Mouse (Mus musculus) cortical plate, adult 2 months (tissue): ENCODE data around the gene Il17ra. TPM values are rescaled to one million over a fixed set of nuclear protein-coding genes. Genes with fewer than 3 reads are reported as not detected.
A peak's percentile ranks its signal among the peaks of the same experiment; 100 is the strongest.

Source experiments
- H3K27ac ChIP-seq: fragments of 200-500 bp; 2 replicates; pipeline ENCODE4 v1.5.1; 2012; ENCODE audit warnings: low read length, control low read depth, inconsistent platforms; ENCODE audit not compliant: insufficient read depth
- H3K4me1 ChIP-seq: fragments of 200-500 bp; 2 replicates; pipeline ENCODE4 v1.6.1; 2011; ENCODE audit warnings: low read length; ENCODE audit not compliant: control insufficient read depth, insufficient read depth
- H3K4me3 ChIP-seq: fragments of 200-500 bp; 2 replicates; pipeline ENCODE4 v1.5.1; 2011; ENCODE audit warnings: mild to moderate bottlenecking, low read length, control low read depth; ENCODE audit not compliant: insufficient read depth
- CTCF ChIP-seq: fragments of 200-500 bp; IDR thresholded peaks from 2 replicates; pipeline ENCODE4 v1.5.1; 2011; ENCODE audit warnings: mild to moderate bottlenecking, control low read depth, low read length; ENCODE audit not compliant: insufficient read depth; ENCODE audit errors: extremely low read depth
- POLR2A ChIP-seq: fragments of 200-500 bp; IDR thresholded peaks from 2 replicates; pipeline ENCODE4 v1.6.1; 2011; ENCODE audit warnings: mild to moderate bottlenecking, low read length, control low read depth; ENCODE audit not compliant: insufficient read depth; ENCODE audit errors: extremely low read depth
- polyA plus RNA-seq: library from polyadenylated mRNA; depleted of rRNA; stranded (reverse); fragments of >200 nt; gene quantifications from 2 replicates; pipeline ENCODE4 v1.2.3, GENCODE M21; 2012; rRNA removed

The Il17ra gene
- 16.6 and 17.9 TPM in 2 replicates for polyA plus RNA-seq

DNA sequence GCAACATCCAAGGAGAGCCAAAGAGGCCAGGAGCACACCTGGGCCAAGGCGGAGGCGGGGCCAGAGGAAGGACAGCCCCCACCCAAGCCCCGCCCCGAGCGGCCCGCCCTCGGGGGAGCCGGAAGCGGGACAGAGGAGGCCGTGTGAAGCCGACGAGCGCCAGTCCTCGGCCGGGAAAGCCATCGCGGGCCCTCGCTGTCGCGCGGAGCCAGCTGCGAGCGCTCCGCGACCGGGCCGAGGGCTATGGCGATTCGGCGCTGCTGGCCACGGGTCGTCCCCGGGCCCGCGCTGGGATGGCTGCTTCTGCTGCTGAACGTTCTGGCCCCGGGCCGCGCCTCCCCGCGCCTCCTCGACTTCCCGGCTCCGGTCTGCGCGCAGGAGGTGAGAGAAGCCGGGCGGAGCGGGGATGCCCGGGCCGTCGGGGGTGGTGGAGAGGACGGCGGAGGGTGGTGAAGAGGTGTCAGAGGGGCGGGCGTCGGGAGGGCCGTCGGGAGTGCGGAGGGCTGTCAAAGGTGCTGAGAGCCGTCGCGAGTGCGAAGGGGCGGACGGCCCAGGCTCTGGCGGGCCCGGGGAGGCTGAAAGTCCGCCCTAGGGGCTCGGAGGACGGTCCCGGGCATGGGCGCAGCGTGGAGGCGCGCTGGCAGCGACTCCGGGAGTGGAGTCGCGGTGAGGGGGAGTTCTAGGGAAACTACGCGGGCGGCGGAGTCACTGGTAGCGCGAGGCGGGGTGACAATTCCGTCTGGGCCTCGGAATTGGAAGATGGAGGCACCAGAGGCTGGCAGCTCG lies at the start of gene Il17ra:
TSS of gene Il17ra (plus strand) at position 162 of the 786 bp plus-strand sequence.
- Histone ChIP-seq H3K4me3 (peak within 1 kb of the TSS; percentile 43), H3K4me1 (no peaks in the 10 kb centered on the region), H3K27ac (0 out of 2 replicates have a peak within 1 kb of the TSS, but pooled peaks have one; percentile 68)
- TF ChIP-seq CTCF (no peak), POLR2A (peak; percentile 48; the same call in 1 of the 2 replicates)

DNA sequence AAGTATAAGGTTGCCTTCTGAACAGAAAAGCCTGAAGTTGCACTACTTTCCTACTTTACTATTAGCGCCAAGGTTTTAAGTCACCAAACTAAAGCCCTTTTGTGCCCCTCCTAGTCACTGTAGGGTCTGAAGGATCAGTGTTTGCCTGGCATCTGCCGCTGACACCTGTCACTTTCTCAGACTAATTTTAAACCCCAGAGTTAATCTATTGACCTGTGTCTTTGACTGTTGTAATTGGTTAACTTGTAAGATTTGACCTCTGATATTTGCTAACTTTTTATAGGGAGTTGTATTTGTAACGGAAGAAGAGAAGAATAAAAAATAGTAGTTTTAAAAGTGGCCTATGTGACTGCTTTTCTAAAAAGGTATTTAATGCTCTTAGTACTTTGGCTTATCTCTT lies 24.9 kb upstream of the Il17ra start:
- H3K4me1 ChIP-seq = no peaks in the 10 kb centered on the region
- TF ChIP-seq CTCF (no peak), POLR2A (no peak)
- no peak overlapping the region for H3K4me3 ChIP-seq
- no peak overlapping the region for H3K27ac ChIP-seq

DNA sequence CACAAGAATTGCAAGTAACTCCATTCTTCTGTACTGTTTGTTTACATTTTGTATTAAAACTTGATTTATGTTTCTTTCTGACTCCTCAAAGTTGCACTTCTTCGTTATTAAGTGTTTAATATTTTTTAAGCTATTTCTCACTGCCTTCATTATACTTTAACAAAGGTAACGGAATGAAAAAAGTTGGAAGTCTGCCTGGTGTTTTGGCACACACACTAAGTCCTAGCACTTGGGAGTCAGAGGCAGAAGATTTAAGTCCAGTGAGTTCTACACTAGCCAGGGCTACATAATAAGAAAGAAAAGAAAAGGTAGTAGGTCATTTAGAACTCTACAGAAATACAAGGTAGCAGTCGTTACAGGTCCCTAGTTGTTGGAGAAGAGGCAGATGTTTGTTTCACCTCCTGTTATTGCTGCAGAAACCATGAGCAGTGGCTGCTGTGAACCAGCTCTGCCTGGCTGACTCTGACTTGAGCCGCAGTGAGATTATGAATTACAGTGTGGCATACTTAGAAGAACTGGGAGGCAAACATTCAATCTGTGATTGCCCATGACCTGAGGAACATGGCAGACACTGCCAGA lies 20.8 kb upstream of the Il17ra start:
- H3K4me1 ChIP-seq = no peaks in the 10 kb centered on the region

DNA sequence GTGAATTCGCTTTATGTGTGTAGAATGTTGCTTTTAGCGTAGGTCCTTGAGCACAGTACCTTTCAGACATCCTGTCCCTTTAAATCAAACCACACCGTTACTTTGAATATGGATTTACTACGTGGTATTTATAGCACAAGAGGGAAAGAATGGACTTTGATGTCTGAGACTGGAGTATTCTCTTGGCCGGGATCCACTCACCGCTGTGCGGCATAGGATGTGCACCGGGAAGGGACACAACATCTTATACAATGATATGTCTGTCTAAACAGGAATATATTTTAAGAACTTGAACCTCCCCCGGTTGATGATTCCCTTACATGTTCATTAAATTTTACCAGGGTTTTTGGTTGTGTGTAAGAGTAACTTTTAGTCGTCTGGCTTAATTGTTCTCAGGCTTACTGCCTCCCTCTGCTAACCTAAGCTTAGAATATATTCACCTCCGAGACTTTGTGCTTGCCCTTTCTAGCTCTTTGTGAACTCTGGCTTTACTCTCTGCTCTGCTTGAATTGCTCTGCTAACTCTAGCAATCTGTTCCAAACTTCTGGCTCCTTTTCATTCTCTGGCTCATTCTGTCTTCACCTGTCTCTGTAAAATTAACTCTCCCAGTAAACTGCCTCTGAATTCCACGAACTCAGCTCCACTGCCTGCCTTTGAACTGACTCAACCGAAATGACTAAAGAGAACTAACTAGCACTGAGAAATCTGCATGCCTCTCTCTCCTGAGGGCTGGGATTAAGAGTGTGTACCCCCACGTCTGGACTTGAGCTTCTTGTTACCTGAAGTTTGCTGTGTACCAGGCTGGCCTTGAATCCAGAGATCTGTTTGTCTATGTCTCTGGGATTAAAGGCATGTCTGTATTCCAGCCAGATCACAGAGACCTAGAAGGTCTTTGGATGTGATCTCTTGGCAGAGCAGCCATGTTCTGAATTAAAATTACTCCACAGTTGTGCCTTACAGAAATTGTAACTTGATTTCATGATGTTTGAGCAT lies 19.4 kb upstream of the Il17ra start:
- Histone ChIP-seq H3K27ac (no peak overlapping the region), H3K4me1 (no peaks in the 10 kb centered on the region), H3K4me3 (no peak overlapping the region)
- TF ChIP-seq CTCF = no peak
- TF ChIP-seq POLR2A = no peak

More for the DNA sequence above, 20.8 kb upstream of the Il17ra start:
- TF ChIP-seq POLR2A (no peak), CTCF (no peak)
- H3K4me3 ChIP-seq = no peak overlapping the region
- no peak overlapping the region for H3K27ac ChIP-seq

DNA sequence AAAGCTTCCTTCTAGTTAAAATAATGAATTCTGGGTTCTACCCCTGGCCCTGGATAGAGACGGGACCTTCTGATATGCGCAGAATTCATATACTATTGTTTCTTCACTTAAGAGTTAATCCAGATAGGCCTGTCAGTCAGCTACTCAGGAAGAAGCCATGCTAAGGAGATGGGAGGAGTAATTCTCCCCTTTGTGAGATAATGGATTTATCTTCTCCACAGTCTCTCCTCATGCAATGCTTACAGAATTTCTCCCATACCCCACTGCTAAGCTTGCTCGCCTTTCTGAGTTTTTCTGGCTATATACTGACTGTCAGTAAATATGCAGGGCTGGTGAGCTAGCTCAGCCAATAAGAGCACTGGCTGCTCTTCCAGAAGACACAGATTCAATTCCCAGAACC lies 12.8 kb upstream of the Il17ra start:
- TF ChIP-seq CTCF (no peak), POLR2A (no peak)
- Histone ChIP-seq H3K27ac (no peak overlapping the region), H3K4me1 (no peaks in the 10 kb centered on the region), H3K4me3 (no peak overlapping the region)

DNA sequence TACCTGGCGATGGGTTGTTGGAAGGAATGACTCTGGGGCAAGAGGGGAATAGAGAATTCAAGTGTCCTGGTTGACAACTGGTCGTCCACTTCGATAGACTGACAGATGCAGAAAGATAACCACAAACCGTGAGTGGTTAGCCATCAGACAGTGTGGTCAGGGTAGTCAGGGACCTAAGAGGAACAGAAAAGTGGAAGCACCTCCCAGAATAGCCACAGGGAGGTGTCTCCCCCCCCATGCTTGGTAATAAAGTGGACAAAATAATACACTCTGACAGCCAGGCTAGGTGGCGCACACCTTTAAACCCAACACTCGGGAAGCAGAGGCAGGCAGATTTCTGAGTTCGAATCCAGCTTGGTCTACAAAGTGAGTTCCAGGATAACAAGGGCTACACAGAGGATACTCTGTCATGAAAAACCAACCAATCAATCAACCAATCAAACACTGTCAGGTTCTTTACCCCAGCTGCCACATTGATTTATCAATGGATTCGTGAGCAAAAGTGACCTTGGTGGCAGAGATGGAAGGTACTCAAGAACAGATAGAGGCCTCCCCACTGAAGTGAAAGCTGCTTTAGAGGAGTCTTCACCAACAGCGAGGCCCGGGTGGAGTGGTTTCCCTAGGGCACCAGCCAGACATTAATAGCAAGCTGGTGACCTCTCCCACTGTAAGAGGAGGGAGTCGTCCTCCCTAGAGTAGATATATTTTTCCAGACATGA lies 10.5 kb upstream of the Il17ra start:
- Histone ChIP-seq H3K27ac (no peak overlapping the region), H3K4me3 (no peak overlapping the region), H3K4me1 (no peaks in the 10 kb centered on the region)
- TF ChIP-seq CTCF (no peak), POLR2A (no peak)

DNA sequence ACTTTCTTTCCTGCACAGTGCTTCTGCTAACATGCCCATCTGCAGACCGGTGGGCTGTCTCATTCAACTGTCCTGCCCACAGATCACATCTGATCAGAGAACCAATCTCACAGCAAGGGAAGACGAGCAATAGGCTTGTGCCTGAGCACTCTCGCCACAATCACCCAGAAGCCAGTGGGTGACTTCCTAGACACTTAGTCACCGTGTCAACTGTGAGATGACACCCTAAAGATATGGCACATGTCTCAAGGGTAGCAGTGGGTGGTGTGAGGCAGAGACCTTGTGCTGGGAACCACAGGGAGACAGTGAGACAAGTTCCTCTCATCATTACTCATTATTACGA lies 10.0 kb upstream of the Il17ra start:
- Histone ChIP-seq H3K4me1 (no peaks in the 10 kb centered on the region), H3K27ac (no peak overlapping the region), H3K4me3 (no peak overlapping the region)
- TF ChIP-seq POLR2A (no peak), CTCF (no peak)

DNA sequence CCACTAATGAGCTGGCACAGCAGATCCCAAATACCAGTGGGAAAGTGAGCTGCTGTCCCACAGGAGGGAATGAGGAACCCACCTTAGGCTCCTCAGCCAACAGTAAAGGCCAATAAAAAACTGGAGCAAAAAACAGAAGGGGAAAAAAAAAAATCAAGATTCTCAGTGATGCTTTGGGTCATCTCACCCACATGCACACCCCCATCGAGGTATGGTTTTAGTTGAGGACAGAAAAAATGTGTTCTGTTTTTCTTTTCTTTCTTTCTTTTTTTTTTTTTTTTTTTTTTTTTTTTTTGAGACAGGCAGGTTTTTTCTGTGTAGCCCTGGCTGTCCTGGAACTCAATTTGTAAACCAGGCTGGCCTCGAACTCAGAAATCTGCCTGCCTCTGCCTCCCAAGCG lies 9.5 kb upstream of the Il17ra start:
- no peak overlapping the region for H3K27ac ChIP-seq
- H3K4me1 ChIP-seq = no peaks in the 10 kb centered on the region
- TF ChIP-seq POLR2A = no peak
- TF ChIP-seq CTCF = no peak
- no peak overlapping the region for H3K4me3 ChIP-seq

DNA sequence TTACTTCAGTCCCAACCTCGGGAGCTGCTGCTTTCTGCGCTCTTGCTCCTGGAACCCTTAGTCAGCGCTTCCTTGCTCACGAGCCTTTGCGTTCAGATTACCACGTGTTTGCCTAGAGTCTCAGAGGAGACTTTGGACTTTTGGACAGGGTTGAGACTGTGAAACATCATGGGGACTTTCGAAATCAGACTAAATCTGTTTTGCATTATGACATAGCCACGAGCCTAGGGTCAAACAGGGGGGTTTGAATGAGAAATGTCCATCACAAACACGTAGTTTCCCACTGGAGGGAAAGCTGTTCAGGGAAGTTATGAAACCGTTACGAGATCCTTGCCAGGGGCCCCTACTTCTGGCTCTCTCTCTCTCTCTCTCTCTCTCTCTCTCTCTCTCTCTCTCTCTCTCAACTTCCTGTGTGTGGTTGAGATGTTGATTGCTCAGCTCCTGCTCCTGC lies 8.4 kb upstream of the Il17ra start:
- Histone ChIP-seq H3K27ac (no peak overlapping the region), H3K4me1 (no peaks in the 10 kb centered on the region), H3K4me3 (no peak overlapping the region)
- TF ChIP-seq POLR2A (no peak), CTCF (no peak)
